Mouse (Mus musculus) heart, adult 11 months (tissue): Measurements from ENCODE around the gene Dpysl5.

ENCODE experiments used
- DNase-seq: peaks from one replicate; pipeline ENCODE4 v3.0.0; 2022

The Dpysl5 gene

DNA sequence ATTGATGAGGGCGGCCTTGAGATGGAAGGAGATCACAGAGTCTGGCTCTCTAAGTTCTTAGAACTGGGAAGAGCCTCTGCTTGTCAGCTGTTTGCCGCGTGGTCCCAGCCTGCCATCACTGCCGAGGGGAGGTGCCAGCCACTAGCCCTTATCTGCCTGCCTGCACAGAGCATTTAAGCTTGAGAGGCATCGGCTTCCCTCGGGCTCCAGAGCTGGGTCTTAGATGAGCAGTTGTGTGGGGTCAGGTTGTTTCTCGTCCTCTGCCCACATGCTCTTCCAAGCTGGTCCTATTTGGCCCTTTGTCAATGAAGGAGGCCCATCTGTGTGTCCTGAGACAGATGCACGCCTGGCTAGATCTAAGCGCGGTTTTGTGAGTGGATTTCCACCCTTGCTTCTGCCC is 113.8 kb downstream of the Dpysl5 start:
- peak; percentile 89 for DNase-seq

DNA sequence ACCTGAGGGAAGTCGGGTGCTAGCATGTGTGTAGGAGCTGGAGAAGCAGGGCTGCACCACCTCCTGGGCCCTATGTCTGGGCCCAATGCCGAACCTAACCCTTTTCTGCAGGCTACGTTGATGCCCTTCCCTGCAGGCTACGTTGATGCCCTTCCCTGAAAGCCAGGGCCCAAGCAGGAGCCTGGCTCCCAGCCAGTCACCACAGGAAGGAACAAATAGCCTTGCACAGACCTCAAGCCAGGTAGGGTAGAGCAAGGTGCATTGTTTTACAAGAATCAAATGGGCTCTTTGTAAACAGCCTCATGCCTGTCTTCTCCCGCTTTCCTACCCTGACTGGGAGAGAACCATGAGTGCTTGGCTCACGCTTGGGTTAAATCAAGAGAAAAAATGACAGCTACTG is 114.5 kb downstream of the Dpysl5 start:
- no peak for DNase-seq

DNA sequence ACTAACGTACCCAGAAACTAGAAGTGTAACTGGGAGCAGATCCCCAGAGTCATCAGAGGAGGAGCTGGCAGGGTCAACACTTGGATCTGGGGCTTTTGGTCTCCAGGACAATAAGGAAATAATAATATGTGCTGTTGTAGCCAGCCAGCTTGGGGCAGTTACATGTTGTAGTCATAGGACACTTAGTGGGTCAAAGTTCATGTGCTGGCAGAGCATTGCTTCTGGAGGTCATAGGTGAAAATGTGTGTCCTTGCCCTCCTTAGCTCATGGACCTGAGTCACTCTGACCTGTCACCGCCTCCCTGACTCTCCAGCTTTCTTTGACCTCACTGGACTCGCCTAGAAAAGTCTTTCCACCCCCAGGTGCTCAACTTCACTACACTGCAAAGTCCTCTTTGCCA is 122.1 kb downstream of the Dpysl5 start:
- no peak for DNase-seq

DNA sequence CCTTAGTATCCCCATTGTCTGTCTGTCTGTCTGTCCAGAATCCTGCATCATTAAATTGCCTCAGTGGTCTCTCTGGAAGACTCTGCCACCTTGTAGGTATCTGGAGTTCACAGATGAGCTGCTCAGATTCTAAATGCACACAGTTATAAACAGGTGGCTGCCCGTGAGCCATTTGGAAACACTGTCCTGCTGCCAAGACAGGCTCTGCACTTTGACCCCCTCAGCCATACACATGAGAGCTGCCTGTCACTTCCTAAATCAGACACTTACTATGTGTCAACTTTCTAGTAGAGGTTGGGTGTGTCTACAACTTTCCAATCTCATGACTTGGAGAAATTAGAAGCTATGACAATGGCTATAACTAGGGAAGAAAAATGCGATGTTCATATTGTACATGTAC is 128.4 kb downstream of the Dpysl5 start:
- no peak for DNase-seq

DNA sequence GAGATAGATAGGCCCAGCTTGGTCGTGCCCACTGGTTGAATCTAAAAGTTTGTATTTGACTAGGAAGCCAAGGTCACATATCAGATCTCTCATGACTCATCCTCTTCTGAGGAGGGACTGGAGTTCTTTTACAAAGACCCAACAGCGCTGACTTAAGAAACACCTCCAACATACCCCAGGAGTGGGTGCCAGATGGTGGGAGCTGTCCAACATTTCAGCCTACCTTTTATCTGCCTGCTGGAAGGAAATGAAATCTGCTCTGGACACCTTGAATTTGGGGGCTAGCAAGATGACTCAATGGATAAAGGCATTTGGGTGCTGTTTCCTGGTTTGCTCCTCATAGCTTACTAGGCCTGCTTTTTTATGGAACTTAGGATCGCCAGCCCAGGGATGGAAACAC is 130.5 kb downstream of the Dpysl5 start:
- DNase-seq = no peak
